Mouse (Mus musculus) midbrain, embryonic 14.5 days (tissue): ENCODE measurements around the gene Prtg. TPM values are rescaled to one million over a fixed set of nuclear protein-coding genes. Genes with fewer than 3 reads are reported as not detected.

Experiments used
- ATAC-seq: fragments of 200-750 bp; cut with Nextera tagmentation; 2 replicates; pipeline ENCODE4 v1.8.0; 2017; ENCODE audit warnings: moderate number of reproducible peaks, moderate library complexity; ENCODE audit not compliant: low FRiP score, low TSS enrichment
- DNase-seq: peaks from one replicate; pipeline ENCODE4 v3.0.0-alpha.2; 2015
- H3K27ac ChIP-seq: fragments of 300-500 bp; sonication (generic); replicated peaks from 2 replicates; pipeline ENCODE4 v1.5.1; 2014; ENCODE audit warnings: mild to moderate bottlenecking, low read depth, low read length, moderate library complexity
- H3K27me3 ChIP-seq: fragments of 300-500 bp; sonication (generic); 2 replicates; pipeline ENCODE4 v1.6.1; 2014; ENCODE audit warnings: low read length, control low read depth, mixed read lengths; ENCODE audit not compliant: control insufficient read depth, insufficient read depth
- H3K36me3 ChIP-seq: fragments of 300-500 bp; sonication (generic); 2 replicates; pipeline ENCODE4 v1.6.1; 2014; ENCODE audit warnings: low read length, control low read depth; ENCODE audit not compliant: control insufficient read depth, insufficient read depth
- H3K4me1 ChIP-seq: fragments of 300-500 bp; sonication (generic); 2 replicates; pipeline ENCODE4 v1.6.1; 2014; ENCODE audit warnings: mild to moderate bottlenecking, antibody characterized with exemption, low read length, control low read depth; ENCODE audit not compliant: control insufficient read depth, insufficient read depth
- H3K4me2 ChIP-seq: fragments of 300-500 bp; sonication (generic); 2 replicates; pipeline ENCODE4 v1.6.1; 2014; ENCODE audit warnings: mild to moderate bottlenecking, low read length, moderate library complexity
- H3K4me3 ChIP-seq: fragments of 300-500 bp; sonication (generic); replicated peaks from 2 replicates; pipeline ENCODE4 v1.5.1; 2014; ENCODE audit warnings: low read depth, low read length
- H3K9ac ChIP-seq: fragments of 300-500 bp; sonication (generic); replicated peaks from 2 replicates; pipeline ENCODE4 v1.6.1; 2014; ENCODE audit warnings: mild to moderate bottlenecking, low read length, moderate library complexity
- H3K9me3 ChIP-seq: fragments of 300-500 bp; sonication (generic); 2 replicates; pipeline ENCODE4 v1.6.1; 2016; ENCODE audit warnings: low read length, control low read depth, mixed read lengths; ENCODE audit not compliant: control insufficient read depth
- WGBS: fragments of 180-500 bp; shearing (Covaris S2); extraction: QIAGEN DNeasy Blood & Tissue Kit; methylation state at CpG from one replicate; pipeline ENCODE4 v1.1.7; 2014; 5-methylcytosine and 5-hydroxymethylcytosine counted together
- polyA plus RNA-seq: library from polyadenylated mRNA; unstranded; fragments of >200 nt; fragmentation: Nextera tagmentation; extraction: Ambion mirVana; gene quantifications from 2 replicates; pipeline ENCODE4 v1.2.1, GENCODE M21; 2014

Prtg gene
- polyA plus RNA-seq, 1 experiment from 2014 or later = 0.54 TPM

GRCm38 (mm10) chr9:72875878-72876277 is 69.2 kb downstream of the Prtg start:
- DNase-seq = no peak
- H3K27me3 ChIP-seq = no peaks in the 10 kb centered on the region
- H3K27ac ChIP-seq = no peak overlapping the region
- no peak for ATAC-seq
- WGBS = 81% methylated on average over 2 of the region's 2 CpGs
- H3K9ac ChIP-seq = no peak overlapping the region
- no peaks in the 10 kb centered on the region for H3K36me3 ChIP-seq
- no peaks in the 10 kb centered on the region for H3K9me3 ChIP-seq
- H3K4me2 ChIP-seq = no peak overlapping the region
- peaks cover 20% of the 10 kb centered on the region for H3K4me1 ChIP-seq
- no peak overlapping the region for H3K4me3 ChIP-seq

DNA sequence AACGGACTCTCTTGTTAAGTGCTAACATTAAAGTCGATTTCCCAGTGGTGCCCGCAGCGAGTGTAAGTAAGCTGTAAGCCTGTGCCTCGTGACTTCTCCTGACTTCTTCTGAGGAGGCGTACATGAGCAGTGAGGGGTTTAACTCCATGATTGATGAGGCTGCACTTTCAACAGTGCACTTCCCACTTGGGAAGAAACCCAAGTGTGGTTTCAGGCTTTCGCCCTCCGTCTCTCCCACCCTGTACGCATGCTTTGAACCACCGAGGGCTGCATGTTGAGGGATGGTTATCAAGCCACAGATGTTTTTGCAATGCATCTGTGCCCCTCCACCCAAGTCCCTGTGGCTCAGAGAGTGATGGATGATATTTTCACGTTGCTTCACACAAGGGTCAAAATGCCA is 71.2 kb downstream of the Prtg start:
- Histone ChIP-seq H3K27me3 (no peaks in the 10 kb centered on the region), H3K4me2 (no peak overlapping the region), H3K4me3 (no peak overlapping the region), H3K9me3 (no peaks in the 10 kb centered on the region), H3K9ac (no peak overlapping the region), H3K36me3 (no peaks in the 10 kb centered on the region), H3K27ac (no peak overlapping the region), H3K4me1 (peaks cover 21% of the 10 kb centered on the region)
- ATAC-seq (no peak; the same call in 1 of the 2 replicates), DNase-seq (peak; percentile 37)
- WGBS = 39% methylated on average over 11 of the region's 11 CpGs

- no peaks in the 10 kb centered on the region for H3K9me3 ChIP-seq
- 38% methylated on average over 6 of the region's 6 CpGs for WGBS
- no peak overlapping the region for H3K9ac ChIP-seq
- no peak overlapping the region for H3K4me3 ChIP-seq
- no peak overlapping the region for H3K27ac ChIP-seq
- peaks cover 21% of the 10 kb centered on the region for H3K4me1 ChIP-seq
- DNase-seq = no peak
- no peak for ATAC-seq
- no peak overlapping the region for H3K4me2 ChIP-seq
- no peaks in the 10 kb centered on the region for H3K36me3 ChIP-seq
- no peaks in the 10 kb centered on the region for H3K27me3 ChIP-seq
Measured at GRCm38 (mm10) chr9:72878656-72879055, 72.0 kb downstream of the Prtg start.

- DNase-seq (no peak), ATAC-seq (no peak)
- Histone ChIP-seq H3K9me3 (no peaks in the 10 kb centered on the region), H3K4me3 (no peak overlapping the region), H3K27ac (no peak overlapping the region), H3K27me3 (no peaks in the 10 kb centered on the region), H3K9ac (no peak overlapping the region), H3K4me1 (peaks cover 21% of the 10 kb centered on the region), H3K36me3 (no peaks in the 10 kb centered on the region), H3K4me2 (no peak overlapping the region)
- 29% methylated on average over 3 of the region's 3 CpGs for WGBS
Measured at GRCm38 (mm10) chr9:72879601-72880000, 72.9 kb downstream of the Prtg start.

DNA sequence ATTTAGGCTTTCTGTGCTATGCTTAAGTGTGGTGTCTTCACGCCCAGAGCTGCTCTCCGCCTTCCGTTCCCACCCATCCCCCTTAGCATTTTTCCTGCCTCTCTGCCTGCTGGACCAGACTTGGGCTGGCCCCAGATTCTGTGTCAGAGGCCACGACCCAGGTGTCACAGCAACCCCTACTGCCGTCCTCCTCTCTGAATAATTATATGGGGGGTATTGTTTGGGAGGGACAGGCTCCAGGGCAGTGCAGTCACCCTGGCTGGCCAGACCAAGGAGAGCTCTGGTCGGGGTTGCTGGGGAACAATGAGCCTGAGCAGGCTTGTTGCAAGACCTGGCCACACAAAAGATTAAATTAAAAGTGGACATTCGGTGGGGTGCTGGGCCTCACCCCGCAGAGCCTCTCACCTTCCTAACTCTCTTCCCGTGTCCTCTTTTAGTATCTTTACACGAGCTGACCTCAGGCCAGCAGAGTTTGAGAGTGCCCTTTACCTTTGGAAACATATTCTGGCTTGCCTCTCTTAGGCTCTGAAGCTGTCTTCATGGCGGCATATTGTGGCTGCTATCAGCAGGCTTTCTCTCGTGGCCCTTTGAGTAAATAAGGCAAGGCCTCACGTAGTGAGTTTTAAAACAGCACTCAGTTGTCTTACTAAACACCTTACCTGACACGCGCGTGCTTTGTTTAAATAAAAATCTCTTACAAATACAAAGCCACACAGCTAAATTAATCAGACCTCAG is 73.7 kb downstream of the Prtg start:
- Histone ChIP-seq H3K4me3 (no peak overlapping the region), H3K4me2 (no peak overlapping the region), H3K9me3 (no peaks in the 10 kb centered on the region), H3K36me3 (no peaks in the 10 kb centered on the region), H3K27me3 (no peaks in the 10 kb centered on the region), H3K27ac (no peak overlapping the region), H3K9ac (peak overlapping the region; percentile 24; the same call in 1 of the 2 replicates), H3K4me1 (peaks cover 21% of the 10 kb centered on the region)
- no peak for ATAC-seq
- peak; percentile 43 for DNase-seq
- WGBS = 16% methylated on average over 16 of the region's 16 CpGs

DNA sequence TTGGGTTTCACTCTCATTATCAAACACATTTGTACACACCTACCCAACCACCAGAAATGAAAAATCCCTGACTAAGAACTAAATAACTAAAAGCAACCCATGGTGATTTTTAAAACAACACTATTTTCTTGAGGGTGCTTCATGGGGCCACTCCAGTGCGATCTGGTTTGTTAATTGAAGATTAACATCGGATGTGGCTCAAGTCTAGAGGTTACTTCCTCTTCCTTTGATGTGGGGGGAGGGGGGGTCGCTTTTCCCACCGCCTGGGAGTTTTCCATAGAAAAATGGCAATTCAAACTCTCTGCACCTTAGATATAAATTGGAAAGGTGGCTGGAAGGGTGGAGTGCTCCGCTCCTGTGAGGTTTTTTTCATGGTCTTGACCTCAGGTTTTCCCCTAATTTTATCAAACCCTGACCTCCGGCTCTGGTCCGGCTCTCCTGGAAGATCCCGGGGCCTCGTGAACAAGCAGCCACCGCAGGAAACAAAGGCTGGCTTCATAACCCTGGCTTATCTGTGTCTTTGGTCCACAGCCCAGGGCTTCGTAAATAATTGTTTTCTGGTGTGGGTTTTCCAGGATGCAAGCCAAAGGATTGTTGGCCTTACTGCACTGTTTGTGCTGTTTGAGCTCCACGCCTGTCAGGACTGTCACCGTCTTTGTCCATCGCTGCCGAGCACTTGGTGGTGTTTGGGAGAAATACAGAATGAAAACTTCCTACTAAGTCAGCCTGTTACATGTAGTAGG is 74.5 kb downstream of the Prtg start:
- Histone ChIP-seq H3K4me1 (peaks cover 21% of the 10 kb centered on the region), H3K9ac (peak overlapping the region; percentile 24; the same call in 1 of the 2 replicates), H3K4me2 (peak overlapping the region; percentile 10; the same call in 1 of the 2 replicates), H3K36me3 (no peaks in the 10 kb centered on the region), H3K9me3 (no peaks in the 10 kb centered on the region), H3K4me3 (no peak overlapping the region), H3K27ac (0 out of 2 replicates have a peak overlapping the region, but pooled peaks have one; percentile 5), H3K27me3 (no peaks in the 10 kb centered on the region)
- no peak for ATAC-seq
- DNase-seq = peak; percentile 60
- 9% methylated on average over 15 of the region's 15 CpGs for WGBS

DNA sequence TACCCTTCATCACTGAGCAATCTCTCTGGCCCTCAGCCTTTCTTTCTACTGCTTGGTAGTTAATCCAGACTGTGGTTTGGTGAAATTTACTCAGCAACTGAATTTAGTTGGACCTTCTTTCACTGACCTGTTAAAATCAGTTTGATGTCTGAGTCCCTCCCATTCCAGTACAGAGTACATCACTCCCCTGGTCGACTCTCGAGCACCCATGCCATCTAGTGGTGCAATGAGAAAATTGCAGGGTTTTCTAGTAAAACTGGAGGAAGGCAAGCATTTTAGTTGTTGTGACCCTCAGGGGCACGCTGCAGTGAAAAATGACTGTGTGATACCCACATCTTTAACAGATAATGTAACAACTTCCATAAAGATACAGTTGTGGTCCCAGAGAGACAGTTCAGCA is 77.3 kb downstream of the Prtg start:
- Histone ChIP-seq H3K9me3 (no peaks in the 10 kb centered on the region), H3K4me3 (no peak overlapping the region), H3K4me2 (no peak overlapping the region), H3K9ac (no peak overlapping the region), H3K4me1 (peaks cover 15% of the 10 kb centered on the region), H3K36me3 (no peaks in the 10 kb centered on the region), H3K27me3 (no peaks in the 10 kb centered on the region), H3K27ac (no peak overlapping the region)
- ATAC-seq = peak; percentile 66; the same call in 1 of the 2 replicates
- 18% methylated on average over 3 of the region's 3 CpGs for WGBS
- DNase-seq = peak; percentile 86

DNA sequence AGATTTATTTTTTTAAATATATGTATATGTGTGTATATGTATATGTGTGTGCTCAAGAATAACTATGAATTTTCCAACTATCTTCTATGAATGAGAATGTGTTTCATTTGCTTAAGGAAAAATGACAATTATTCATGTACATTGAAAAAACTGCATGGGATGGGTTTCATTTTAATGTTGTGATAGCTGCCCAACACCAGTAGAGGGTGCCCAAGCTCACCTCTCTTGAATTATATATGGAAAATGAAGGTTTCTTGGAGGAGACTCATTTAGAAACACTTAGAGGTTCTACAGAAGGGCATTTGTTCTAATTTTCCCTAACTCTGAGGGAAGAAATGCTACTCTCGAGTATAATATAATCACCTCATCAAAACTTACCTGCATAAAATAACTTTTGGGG is 83.1 kb downstream of the Prtg start:
- DNase-seq (peak; percentile 75), ATAC-seq (no peak)
- Histone ChIP-seq H3K4me2 (no peak overlapping the region), H3K36me3 (no peaks in the 10 kb centered on the region), H3K9ac (no peak overlapping the region), H3K4me1 (no peaks in the 10 kb centered on the region), H3K4me3 (no peak overlapping the region), H3K27ac (no peak overlapping the region), H3K27me3 (no peaks in the 10 kb centered on the region), H3K9me3 (no peaks in the 10 kb centered on the region)
- WGBS = 96% methylated on average over 1 of the region's 1 CpGs
